Mouse (Mus musculus) embryonic facial prominence, embryonic 11.5 days (tissue): ENCODE measurements around the gene Ahcyl1. TPM values are rescaled to one million over a fixed set of nuclear protein-coding genes. Genes with fewer than 3 reads are reported as not detected.

Source experiments
- ATAC-seq: fragments of 200-750 bp; cut with Nextera tagmentation; replicated peaks from 2 replicates; pipeline ENCODE4 v1.8.0; 2017; ENCODE audit warnings: low read depth; ENCODE audit not compliant: insufficient number of reproducible peaks, low FRiP score, low TSS enrichment
- DNase-seq: peaks from one replicate; pipeline ENCODE4 v3.0.0-alpha.2; 2015; ENCODE audit warnings: low spot score
- H3K27ac ChIP-seq: fragments of 300-500 bp; sonication (generic); replicated peaks from 2 replicates; pipeline ENCODE4 v1.5.1; 2014; ENCODE audit warnings: mild to moderate bottlenecking, low read depth, low read length, control low read depth
- H3K27me3 ChIP-seq: fragments of 300-500 bp; sonication (generic); 2 replicates; pipeline ENCODE4 v1.6.1; 2014; ENCODE audit warnings: mild to moderate bottlenecking, low read length, moderate library complexity, mixed read lengths; ENCODE audit not compliant: control insufficient read depth, insufficient read depth
- H3K36me3 ChIP-seq: fragments of 300-500 bp; sonication (generic); replicated peaks from 2 replicates; pipeline ENCODE4 v1.6.1; 2014; ENCODE audit warnings: low read depth, mild to moderate bottlenecking, low read length, moderate library complexity, mixed read lengths; ENCODE audit not compliant: control insufficient read depth, insufficient read depth
- H3K4me1 ChIP-seq: fragments of 300-500 bp; sonication (generic); 2 replicates; pipeline ENCODE4 v1.6.1; 2014; ENCODE audit warnings: low read length, mixed read lengths; ENCODE audit not compliant: control insufficient read depth, insufficient read depth
- H3K4me2 ChIP-seq: fragments of 300-500 bp; sonication (generic); 2 replicates; pipeline ENCODE4 v1.6.1; 2014; ENCODE audit warnings: low read depth, mild to moderate bottlenecking, control low read depth, low read length, moderate library complexity
- H3K4me3 ChIP-seq: fragments of 300-500 bp; sonication (generic); 2 replicates; pipeline ENCODE4 v1.5.1; 2014; ENCODE audit warnings: low read depth, low read length, control low read depth
- H3K9ac ChIP-seq: fragments of 300-500 bp; sonication (generic); replicated peaks from 2 replicates; pipeline ENCODE4 v1.6.1; 2014; ENCODE audit warnings: mild to moderate bottlenecking, control low read depth, low read length
- H3K9me3 ChIP-seq: fragments of 300-500 bp; sonication (generic); replicated peaks from 2 replicates; pipeline ENCODE4 v1.6.1; 2016; ENCODE audit warnings: mild to moderate bottlenecking, low read length, inconsistent platforms, mixed read lengths; ENCODE audit not compliant: control insufficient read depth
- WGBS: fragments of 180-500 bp; shearing (Covaris S2); extraction: QIAGEN DNeasy Blood & Tissue Kit; methylation state at CpG from one replicate; pipeline ENCODE4 v1.1.7; 2014; 5-methylcytosine and 5-hydroxymethylcytosine counted together
- polyA plus RNA-seq: library from polyadenylated mRNA; unstranded; fragments of >200 nt; fragmentation: Nextera tagmentation; extraction: Ambion mirVana; gene quantifications from 2 replicates; pipeline ENCODE4 v1.2.1, GENCODE M21; 2014

The Ahcyl1 gene
- polyA plus RNA-seq, 1 experiment from 2014 or later: 122 TPM

DNA sequence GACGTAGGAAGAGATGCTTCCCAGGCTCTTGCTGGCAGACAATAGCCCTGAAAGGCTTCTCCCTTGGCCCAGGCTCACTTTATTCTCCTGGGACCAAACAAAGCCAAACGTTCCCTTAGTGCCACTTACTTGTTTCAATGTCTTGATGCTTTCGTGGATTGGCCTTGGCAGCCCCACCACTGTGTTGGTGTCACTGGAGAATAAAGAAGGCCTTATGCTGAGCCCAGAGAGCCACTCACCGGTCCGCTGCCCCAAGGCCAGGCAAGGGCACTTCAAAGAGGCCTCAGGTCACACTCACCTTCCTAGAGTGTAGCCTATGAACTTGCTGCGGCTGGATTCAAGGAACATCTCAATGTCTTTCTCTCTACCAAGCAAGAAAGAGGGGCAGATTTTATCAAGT is 76.4 kb downstream of the Ahcyl1 start:
- 89% methylated on average over 6 of the region's 6 CpGs for WGBS
- no peaks in the 10 kb centered on the region for H3K4me1 ChIP-seq
- peaks cover 20% of the 10 kb centered on the region for H3K36me3 ChIP-seq
- ATAC-seq (no peak), DNase-seq (no peak)
- H3K4me3 ChIP-seq: no peak overlapping the region
- no peak overlapping the region for H3K27ac ChIP-seq
- H3K27me3 ChIP-seq: no peaks in the 10 kb centered on the region
- H3K4me2 ChIP-seq: no peak overlapping the region
- no peak overlapping the region for H3K9ac ChIP-seq
- H3K9me3 ChIP-seq: no peaks in the 10 kb centered on the region

DNA sequence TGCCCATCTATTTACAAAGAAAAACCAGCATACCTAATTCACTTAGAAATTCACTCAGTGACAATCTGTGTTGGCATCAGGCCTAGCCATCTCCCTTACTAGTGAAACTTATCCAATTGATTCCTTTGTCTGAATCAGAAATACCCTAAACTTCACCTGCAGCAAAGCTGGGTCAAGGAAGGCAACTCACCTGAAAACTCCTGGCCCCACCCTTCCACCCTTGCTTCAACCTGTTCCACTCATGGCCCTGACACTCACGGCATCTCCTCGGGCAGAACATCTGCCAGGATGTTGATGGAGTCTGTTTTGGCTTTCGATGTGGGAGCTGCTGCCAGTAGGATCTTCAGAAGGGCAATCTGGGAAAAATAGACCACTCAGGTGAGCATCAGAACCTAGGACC is 78.6 kb downstream of the Ahcyl1 start:
- Histone ChIP-seq H3K27me3 (no peaks in the 10 kb centered on the region), H3K4me3 (no peak overlapping the region), H3K4me2 (no peak overlapping the region), H3K9me3 (no peaks in the 10 kb centered on the region), H3K27ac (no peak overlapping the region), H3K4me1 (no peaks in the 10 kb centered on the region), H3K9ac (no peak overlapping the region), H3K36me3 (peaks cover 28% of the 10 kb centered on the region)
- WGBS: 99% methylated on average over 3 of the region's 3 CpGs
- DNase-seq (no peak), ATAC-seq (no peak)

Other genes starting within 250 kb of the Ahcyl1 start
- 0.14 and 0.26 TPM in 2 replicates for gene Kcnc4, start 237.0 kb downstream of the Ahcyl1 start, polyA plus RNA-seq
- gene Slc6a17, start 178.5 kb downstream of the Ahcyl1 start, polyA plus RNA-seq: 2.9 and 5.8 TPM in 2 replicates
- gene Ubl4b, start 141.5 kb downstream of the Ahcyl1 start, polyA plus RNA-seq: 0.15 and 0.79 TPM in 2 replicates
- gene Alx3, start 101.5 kb downstream of the Ahcyl1 start, polyA plus RNA-seq: 34.3 and 39.6 TPM in 2 replicates
- not detected in 2 replicates for gene Gm10961, start 65.2 kb downstream of the Ahcyl1 start, polyA plus RNA-seq
- 75.0 and 80.1 TPM in 2 replicates for gene Strip1, start 64.9 kb downstream of the Ahcyl1 start, polyA plus RNA-seq
- 3.6 and 3.9 TPM in 2 replicates for gene Csf1, start 63.9 kb upstream of the Ahcyl1 start, polyA plus RNA-seq
- not detected in 2 replicates for gene Eps8l3, start 180.7 kb upstream of the Ahcyl1 start, polyA plus RNA-seq
- 272 and 278 TPM in 2 replicates for gene Gstm5, start 199.3 kb upstream of the Ahcyl1 start, polyA plus RNA-seq
- 42.0 and 47.1 TPM in 2 replicates for gene Gstm7, start 235.3 kb upstream of the Ahcyl1 start, polyA plus RNA-seq
- 11.7 and 12.6 TPM in 2 replicates for gene Gstm6, start 247.2 kb upstream of the Ahcyl1 start, polyA plus RNA-seq